Mouse (Mus musculus) intestine, postnatal 0 days (tissue): ENCODE results near the gene Camta1. TPM values are rescaled to one million over a fixed set of nuclear protein-coding genes. Genes with fewer than 3 reads are reported as not detected.
A peak's percentile ranks its signal among the peaks of the same experiment; 100 is the strongest.

Experiments used
- ATAC-seq: fragments of 200-750 bp; cut with Nextera tagmentation; 2 replicates; pipeline ENCODE4 v1.8.0; 2017; ENCODE audit warnings: mild to moderate bottlenecking, moderate TSS enrichment, moderate library complexity
- H3K27ac ChIP-seq: fragments of 300-500 bp; sonication (generic); 2 replicates; pipeline ENCODE4 v1.5.1; 2014; ENCODE audit warnings: mild to moderate bottlenecking, low read depth, low read length, moderate library complexity
- H3K27me3 ChIP-seq: fragments of 300-500 bp; sonication (generic); replicated peaks from 2 replicates; pipeline ENCODE4 v1.6.1; 2014; ENCODE audit warnings: low read length, mixed read lengths; ENCODE audit not compliant: control insufficient read depth, insufficient read depth
- H3K36me3 ChIP-seq: fragments of 300-500 bp; sonication (generic); 2 replicates; pipeline ENCODE4 v1.6.1; 2014; ENCODE audit warnings: mild to moderate bottlenecking, moderate library complexity; ENCODE audit not compliant: control insufficient read depth, insufficient read depth
- H3K4me1 ChIP-seq: fragments of 300-500 bp; sonication (generic); replicated peaks from 2 replicates; pipeline ENCODE4 v1.6.1; 2014; ENCODE audit warnings: antibody characterized with exemption, low read length, mixed read lengths; ENCODE audit not compliant: control insufficient read depth, insufficient read depth
- H3K4me2 ChIP-seq: fragments of 300-500 bp; sonication (generic); replicated peaks from 2 replicates; pipeline ENCODE4 v1.6.1; 2014; ENCODE audit warnings: low read depth, mild to moderate bottlenecking, moderate library complexity
- H3K4me3 ChIP-seq: fragments of 300-500 bp; sonication (generic); 2 replicates; pipeline ENCODE4 v1.5.1; 2014; ENCODE audit warnings: low read depth, low read length
- H3K9ac ChIP-seq: fragments of 300-500 bp; sonication (generic); 2 replicates; pipeline ENCODE4 v1.6.1; 2014; ENCODE audit warnings: mild to moderate bottlenecking, low read depth, low read length
- H3K9me3 ChIP-seq: fragments of 300-500 bp; sonication (generic); 2 replicates; pipeline ENCODE4 v1.6.1; 2016; ENCODE audit warnings: mixed run types; ENCODE audit not compliant: control insufficient read depth
- CTCF ChIP-seq: sonication (generic); IDR thresholded peaks from 2 replicates; pipeline ENCODE4 v1.5.1; 2016; ENCODE audit warnings: low read depth, mild to moderate bottlenecking, control low read depth, antibody characterized with exemption, moderate library complexity
- WGBS: fragments of 180-500 bp; shearing (Covaris S2); extraction: QIAGEN DNeasy Blood & Tissue Kit; methylation state at CpG from one replicate; pipeline ENCODE4 v1.1.7; 2014; 5-methylcytosine and 5-hydroxymethylcytosine counted together
- polyA plus RNA-seq: library from polyadenylated mRNA; unstranded; fragments of >200 nt; fragmentation: Nextera tagmentation; extraction: Ambion mirVana; gene quantifications from 2 replicates; pipeline ENCODE4 v1.2.1, GENCODE M21; 2015

Camta1 gene
- polyA plus RNA-seq, 1 experiment from 2014 or later = 54.1 TPM

- WGBS = 86% methylated on average over 11 of the region's 11 CpGs
Observed at GRCm38 (mm10) chr4:151097104-151097438, 764.6 kb downstream of the Camta1 start.

GRCm38 (mm10) chr4:151096334-151097103 lies 765.2 kb downstream of the Camta1 start:
- no peak for TF ChIP-seq CTCF
- H3K4me1 ChIP-seq = no peaks in the 10 kb centered on the region
- H3K9me3 ChIP-seq = no peaks in the 10 kb centered on the region
- no peaks in the 10 kb centered on the region for H3K36me3 ChIP-seq
- WGBS = 73% methylated on average over 18 of the region's 18 CpGs
- no peak overlapping the region for H3K27ac ChIP-seq
- no peak overlapping the region for H3K9ac ChIP-seq
- H3K4me3 ChIP-seq = no peak overlapping the region
- H3K4me2 ChIP-seq = no peak overlapping the region
- no peaks in the 10 kb centered on the region for H3K27me3 ChIP-seq
- ATAC-seq = no peak

More at GRCm38 (mm10) chr4:151097104-151097438, 764.6 kb downstream of the Camta1 start:
- H3K4me1 ChIP-seq = no peaks in the 10 kb centered on the region
- H3K27ac ChIP-seq = no peak overlapping the region
- H3K27me3 ChIP-seq = no peaks in the 10 kb centered on the region
- no peak overlapping the region for H3K4me3 ChIP-seq
- H3K9me3 ChIP-seq = no peaks in the 10 kb centered on the region
- H3K4me2 ChIP-seq = no peak overlapping the region
- no peak for TF ChIP-seq CTCF
- no peak overlapping the region for H3K9ac ChIP-seq
- no peak for ATAC-seq
- no peaks in the 10 kb centered on the region for H3K36me3 ChIP-seq

- H3K9me3 ChIP-seq = no peaks in the 10 kb centered on the region
- H3K36me3 ChIP-seq = no peaks in the 10 kb centered on the region
- H3K9ac ChIP-seq = no peak overlapping the region
- H3K4me2 ChIP-seq = no peak overlapping the region
- peak; percentile 69 for TF ChIP-seq CTCF
- 42% methylated on average over 2 of the region's 2 CpGs for WGBS
- no peaks in the 10 kb centered on the region for H3K4me1 ChIP-seq
- H3K27me3 ChIP-seq = no peaks in the 10 kb centered on the region
- no peak overlapping the region for H3K4me3 ChIP-seq
- no peak overlapping the region for H3K27ac ChIP-seq
- no peak for ATAC-seq
Observed at GRCm38 (mm10) chr4:151095207-151095606, 766.5 kb downstream of the Camta1 start.

- no peak for ATAC-seq
- Histone ChIP-seq H3K9me3 (no peaks in the 10 kb centered on the region), H3K4me2 (no peak within 1 kb of the TSS), H3K36me3 (no peaks in the 10 kb centered on the region), H3K4me1 (no peaks in the 10 kb centered on the region), H3K9ac (no peak within 1 kb of the TSS), H3K4me3 (no peak within 1 kb of the TSS), H3K27ac (no peak within 1 kb of the TSS), H3K27me3 (no peaks in the 10 kb centered on the region)
- 86% methylated on average over 7 of the region's 7 CpGs for WGBS
- no peak for TF ChIP-seq CTCF
Observed at GRCm38 (mm10) chr4:151089270-151089669, 772.4 kb downstream of the Camta1 start, which contains the start of gene Gm13090. Gm13090 (plus strand) TSS chr4:151089570.

GRCm38 (mm10) chr4:151088819-151089218 lies 772.9 kb downstream of the Camta1 start:
- H3K27me3 ChIP-seq = no peaks in the 10 kb centered on the region
- WGBS = 90% methylated on average over 14 of the region's 14 CpGs

GRCm38 (mm10) chr4:151087358-151087757 lies 774.3 kb downstream of the Camta1 start:
- TF ChIP-seq CTCF = peak; percentile 30
- WGBS = 92% methylated on average over 1 of the region's 1 CpGs
- Histone ChIP-seq H3K4me1 (no peaks in the 10 kb centered on the region), H3K27ac (no peak overlapping the region), H3K27me3 (no peaks in the 10 kb centered on the region), H3K4me2 (no peak overlapping the region), H3K9me3 (no peaks in the 10 kb centered on the region), H3K9ac (no peak overlapping the region), H3K36me3 (no peaks in the 10 kb centered on the region), H3K4me3 (no peak overlapping the region)
- no peak for ATAC-seq

More at GRCm38 (mm10) chr4:151088819-151089218, 772.9 kb downstream of the Camta1 start:
- H3K36me3 ChIP-seq = no peaks in the 10 kb centered on the region
- no peak for ATAC-seq
- TF ChIP-seq CTCF = no peak
- H3K4me1 ChIP-seq = no peaks in the 10 kb centered on the region
- no peak overlapping the region for H3K27ac ChIP-seq
- no peak overlapping the region for H3K9ac ChIP-seq
- H3K4me2 ChIP-seq = no peak overlapping the region
- H3K4me3 ChIP-seq = no peak overlapping the region
- no peaks in the 10 kb centered on the region for H3K9me3 ChIP-seq

GRCm38 (mm10) chr4:151083027-151083426 lies 778.6 kb downstream of the Camta1 start:
- no peak for ATAC-seq
- TF ChIP-seq CTCF = no peak
- no peak overlapping the region for H3K4me2 ChIP-seq
- no peak overlapping the region for H3K4me3 ChIP-seq
- H3K36me3 ChIP-seq = no peaks in the 10 kb centered on the region
- no peak overlapping the region for H3K9ac ChIP-seq
- no peaks in the 10 kb centered on the region for H3K4me1 ChIP-seq
- H3K9me3 ChIP-seq = no peaks in the 10 kb centered on the region
- 78% methylated on average over 5 of the region's 5 CpGs for WGBS
- no peak overlapping the region for H3K27ac ChIP-seq
- no peaks in the 10 kb centered on the region for H3K27me3 ChIP-seq
